Mouse (Mus musculus) midbrain, embryonic 10.5 days (tissue): ENCODE data around the gene Zer1. TPM values are rescaled to one million over a fixed set of nuclear protein-coding genes. Genes with fewer than 3 reads are reported as not detected.
A peak's percentile ranks its signal among the peaks of the same experiment; 100 is the strongest.
"Not testable (repeated sequence)": the region's sequence is repeated elsewhere in the genome, so short reads cannot be mapped to it uniquely, and the experiment has no call there.

ENCODE experiments used
- DNase-seq: peaks from one replicate; pipeline ENCODE4 v3.0.0-alpha.2; 2017; ENCODE audit warnings: low spot score
- H3K27ac ChIP-seq: fragments of 300-500 bp; sonication (generic); replicated peaks from 2 replicates; pipeline ENCODE4 v1.5.1; 2016; ENCODE audit warnings: mild to moderate bottlenecking
- H3K27me3 ChIP-seq: fragments of 300-500 bp; sonication (generic); 2 replicates; pipeline ENCODE4 v1.6.1; 2016; ENCODE audit warnings: low read depth, mild to moderate bottlenecking; ENCODE audit not compliant: poor library complexity, severe bottlenecking
- H3K36me3 ChIP-seq: fragments of 300-500 bp; sonication (generic); 2 replicates; pipeline ENCODE4 v1.6.1; 2016; ENCODE audit warnings: mild to moderate bottlenecking, moderate library complexity
- H3K4me1 ChIP-seq: fragments of 300-500 bp; sonication (generic); 2 replicates; pipeline ENCODE4 v1.6.1; 2016
- H3K4me3 ChIP-seq: fragments of 300-500 bp; sonication (generic); 2 replicates; pipeline ENCODE4 v1.5.1; 2016; ENCODE audit warnings: mild to moderate bottlenecking, moderate library complexity
- H3K9me3 ChIP-seq: fragments of 300-500 bp; sonication (generic); replicated peaks from 2 replicates; pipeline ENCODE4 v1.6.1; 2016; ENCODE audit warnings: mild to moderate bottlenecking
- WGBS: fragments of 180-500 bp; shearing (Covaris S2); methylation state at CpG from one replicate; pipeline ENCODE4 v1.1.7; 2016; 5-methylcytosine and 5-hydroxymethylcytosine counted together
- polyA plus RNA-seq: library from polyadenylated mRNA; unstranded; fragments of >200 nt; fragmentation: Nextera tagmentation; extraction: Ambion mirVana; gene quantifications from 2 replicates; pipeline ENCODE4 v1.2.1, GENCODE M21; 2016

The Zer1 gene
- polyA plus RNA-seq: 6.0 and 8.3 TPM in 2 replicates

DNA sequence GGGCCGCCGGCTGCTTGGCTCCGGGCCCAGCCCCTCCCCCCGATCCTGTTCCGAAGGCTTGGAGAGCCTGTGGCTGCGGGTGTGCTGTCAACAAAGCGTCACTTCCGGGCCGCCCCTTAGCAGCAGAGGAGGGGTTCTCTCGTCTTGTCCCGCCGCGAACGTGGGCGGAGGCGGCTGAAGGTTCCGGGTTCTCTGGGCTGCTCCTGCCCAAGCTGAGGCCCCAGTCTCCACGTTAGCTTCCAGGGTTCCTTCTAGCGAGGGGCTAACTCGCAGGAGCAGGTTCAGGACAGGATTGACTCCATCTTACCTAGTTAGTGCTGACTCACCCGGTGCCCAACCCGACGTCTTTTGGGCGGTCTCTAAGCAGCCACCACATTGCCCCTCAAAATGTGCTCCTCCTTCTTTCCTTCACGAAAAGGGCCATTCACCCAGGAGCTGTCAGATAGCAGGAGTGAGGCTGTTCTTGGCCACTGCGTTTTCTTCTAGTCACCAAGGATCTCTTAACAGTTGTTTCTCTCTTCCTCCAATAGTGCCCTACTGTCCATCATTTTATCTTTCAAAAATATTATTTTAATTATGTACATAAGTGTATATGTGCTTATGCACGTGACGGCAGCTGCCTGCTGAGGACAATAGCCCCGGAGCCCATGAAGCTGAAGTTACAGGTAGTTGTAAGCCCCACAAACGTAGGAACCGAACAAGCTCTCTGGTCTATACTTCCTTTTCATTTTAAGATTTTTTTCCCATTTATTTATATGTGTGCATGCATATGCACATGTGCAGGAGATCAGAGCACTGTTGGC lies at the start of gene Zer1:
Zer1 (minus strand) TSS at position 114 of the 803 bp plus-strand sequence.
- Histone ChIP-seq H3K4me1 (peaks cover 34% of the 10 kb centered on the region), H3K27me3 (no peaks in the 10 kb centered on the region), H3K27ac (peak within 1 kb of the TSS; percentile 92), H3K4me3 (peak within 1 kb of the TSS; percentile 94), H3K36me3 (0 out of 2 replicates have a peak, but pooled peaks cover 4% of the 10 kb centered on the region), H3K9me3 (no peaks in the 10 kb centered on the region)
- WGBS: 11% methylated on average over 31 of the region's 31 CpGs
- peak; percentile 93 for DNase-seq

DNA sequence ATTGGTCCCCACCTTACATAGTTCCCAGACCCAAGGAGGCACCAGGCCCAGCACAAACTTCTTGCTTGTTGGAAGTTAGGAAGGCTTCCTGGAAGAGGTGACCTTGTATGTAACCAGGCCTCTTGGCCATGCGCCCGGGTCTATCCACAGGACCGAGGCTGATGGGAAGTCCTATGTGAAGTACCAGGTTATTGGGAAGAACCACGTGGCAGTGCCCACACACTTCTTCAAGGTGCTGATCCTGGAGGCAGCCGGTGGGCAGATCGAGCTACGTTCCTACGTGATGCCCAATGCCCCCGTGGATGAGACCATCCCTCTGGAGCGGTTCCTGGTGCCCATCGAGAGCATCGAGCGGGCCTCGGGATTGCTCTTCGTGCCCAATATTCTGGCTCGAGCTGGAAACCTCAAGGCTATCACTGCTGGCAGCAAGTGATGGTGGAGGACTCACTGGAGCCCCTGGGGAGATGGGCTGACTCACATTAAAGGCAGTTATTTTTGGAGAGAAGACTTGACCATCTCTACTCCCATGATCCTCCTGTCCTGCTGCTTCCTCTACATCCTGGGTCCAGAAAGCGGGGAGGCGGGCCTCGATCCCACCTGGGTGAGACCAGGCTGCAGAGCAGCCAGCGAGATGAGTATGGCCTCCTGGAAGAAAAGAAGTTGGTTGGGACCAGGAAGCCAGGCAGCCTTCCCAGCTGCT lies 49.3 kb upstream of the Zer1 start:
- H3K4me1 ChIP-seq: peaks cover 42% of the 10 kb centered on the region
- DNase-seq: no peak
- no peak overlapping the region for H3K27ac ChIP-seq
- H3K27me3 ChIP-seq: peaks cover 13% of the 10 kb centered on the region
- peak overlapping the region; percentile 81; the same call in 1 of the 2 replicates for H3K4me3 ChIP-seq
- peaks cover 53% of the 10 kb centered on the region for H3K36me3 ChIP-seq
- 0 out of 2 replicates have a peak, but pooled peaks cover 4% of the 10 kb centered on the region for H3K9me3 ChIP-seq
- WGBS: 97% methylated on average over 20 of the region's 20 CpGs

DNA sequence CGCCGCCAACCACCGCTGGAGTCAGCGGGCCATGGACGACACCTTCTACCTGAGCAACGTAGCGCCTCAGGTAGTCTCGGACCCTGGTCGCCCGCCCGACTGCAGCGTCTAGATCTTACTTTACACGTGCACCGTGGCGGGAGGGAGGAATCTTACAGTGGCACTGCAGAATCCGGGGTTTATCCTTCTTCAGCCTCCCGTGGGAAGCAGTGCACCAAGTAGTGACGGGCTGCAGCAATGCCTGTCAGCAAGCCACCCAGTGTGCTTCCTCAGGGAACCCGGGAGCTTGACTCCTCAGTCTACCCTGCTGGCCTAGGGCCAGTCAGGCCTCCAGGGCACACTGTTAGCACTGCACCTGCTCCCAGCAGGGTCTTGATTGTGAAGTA lies 47.6 kb upstream of the Zer1 start:
- H3K4me1 ChIP-seq: peaks cover 26% of the 10 kb centered on the region
- peak overlapping the region; percentile 93 for H3K27ac ChIP-seq
- no peak for DNase-seq
- H3K36me3 ChIP-seq: peaks cover 49% of the 10 kb centered on the region
- H3K4me3 ChIP-seq: peak overlapping the region; percentile 81
- peaks cover 13% of the 10 kb centered on the region for H3K27me3 ChIP-seq
- 6% methylated on average over 19 of the region's 19 CpGs for WGBS
- H3K9me3 ChIP-seq: peaks cover 14% of the 10 kb centered on the region

DNA sequence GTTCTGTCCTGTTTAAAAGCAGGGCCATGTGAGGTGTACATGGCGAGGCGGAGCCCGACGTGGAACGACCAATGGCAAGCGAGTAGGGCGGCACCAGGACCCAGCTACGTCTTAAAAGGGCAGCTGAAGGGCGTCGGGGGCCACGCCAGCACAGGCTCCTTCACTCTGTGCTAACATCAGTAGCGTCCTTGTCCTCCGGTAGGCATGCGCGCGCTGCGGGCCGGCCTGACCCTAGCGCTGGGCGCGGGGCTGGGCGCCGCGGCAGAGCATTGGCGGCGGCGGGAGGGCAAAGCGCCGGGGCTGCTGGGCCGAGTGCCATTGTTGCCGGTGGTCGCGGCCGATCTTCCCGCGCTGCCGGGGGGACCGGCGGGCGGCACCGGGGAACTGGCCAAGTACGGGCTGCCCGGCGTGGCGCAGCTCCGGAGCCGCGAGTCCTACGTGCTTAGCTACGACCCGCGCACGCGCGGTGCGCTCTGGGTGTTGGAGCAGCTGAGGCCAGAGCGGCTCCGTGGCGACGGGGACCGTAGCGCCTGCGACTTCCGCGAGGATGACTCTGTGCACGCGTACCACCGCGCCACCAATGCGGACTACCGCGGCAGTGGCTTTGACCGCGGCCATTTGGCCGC lies 47.1 kb upstream of the Zer1 start, which contains the start of gene Endog:
Endog (plus strand) TSS at position 123 of the 626 bp plus-strand sequence.
- Histone ChIP-seq H3K9me3 (peaks cover 18% of the 10 kb centered on the region), H3K27me3 (peaks cover 13% of the 10 kb centered on the region), H3K36me3 (peaks cover 44% of the 10 kb centered on the region), H3K27ac (peak within 1 kb of the TSS; percentile 93), H3K4me1 (peaks cover 23% of the 10 kb centered on the region), H3K4me3 (peak within 1 kb of the TSS; percentile 81)
- peak; percentile 88 for DNase-seq
- under 1% methylated on average over 75 of the region's 75 CpGs for WGBS

DNA sequence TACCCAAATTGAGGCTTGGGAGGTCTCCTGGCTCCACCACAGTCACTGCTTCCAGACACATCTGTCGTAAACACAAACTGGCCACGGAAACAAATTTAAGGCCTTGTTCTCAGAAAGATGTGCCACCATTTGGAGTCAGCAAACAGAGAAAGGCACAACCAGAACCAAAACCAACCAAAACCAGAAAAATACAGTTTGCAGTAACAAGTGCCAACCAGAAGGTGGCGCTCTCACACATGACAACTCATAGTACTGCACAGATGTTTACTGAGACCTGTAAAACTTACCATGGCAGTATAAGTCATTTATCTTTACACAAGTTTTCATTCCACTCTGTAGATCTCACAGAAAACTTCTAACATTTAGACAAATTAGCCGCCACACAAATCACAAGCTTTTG lies 42.3 kb upstream of the Zer1 start:
- no peak for DNase-seq
- Histone ChIP-seq H3K4me1 (peaks cover 9% of the 10 kb centered on the region), H3K27me3 (no peaks in the 10 kb centered on the region), H3K27ac (no peak overlapping the region), H3K4me3 (no peak overlapping the region), H3K9me3 (peaks cover 26% of the 10 kb centered on the region), H3K36me3 (no peaks in the 10 kb centered on the region)
- WGBS: 51% methylated on average over 4 of the region's 4 CpGs

DNA sequence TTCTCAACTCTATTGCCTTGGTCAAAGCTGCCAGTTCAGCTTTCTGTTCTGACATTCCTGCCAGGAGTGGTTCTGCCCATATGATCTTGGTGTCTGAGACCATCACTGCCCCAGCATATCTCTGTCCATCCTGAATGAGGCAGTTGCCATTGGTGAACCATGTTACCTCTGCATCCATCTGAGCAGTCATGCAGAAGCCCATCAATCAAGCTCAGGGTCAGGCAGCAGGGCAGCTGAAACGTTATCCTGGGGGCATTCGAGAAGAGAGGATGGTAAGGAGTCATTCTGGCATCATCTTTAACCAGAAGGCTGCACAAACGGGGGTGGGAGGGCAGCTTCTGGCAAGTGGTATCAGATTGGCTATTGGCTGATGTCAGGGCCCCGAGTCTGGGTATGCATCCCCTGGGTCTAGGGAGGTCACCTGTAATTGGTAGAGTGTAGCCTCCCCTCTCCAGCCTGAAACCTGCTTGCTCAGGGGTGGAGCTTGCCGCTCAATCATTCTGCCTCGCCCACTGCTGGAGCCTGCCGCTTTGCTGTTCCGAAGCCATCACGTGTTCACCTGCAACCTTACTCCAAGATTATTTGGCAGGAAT lies 40.1 kb upstream of the Zer1 start:
- 63% methylated on average over 9 of the region's 9 CpGs for WGBS
- no peaks in the 10 kb centered on the region for H3K36me3 ChIP-seq
- no peaks in the 10 kb centered on the region for H3K4me1 ChIP-seq
- H3K27me3 ChIP-seq: no peaks in the 10 kb centered on the region
- H3K27ac ChIP-seq: no peak overlapping the region
- peaks cover 26% of the 10 kb centered on the region for H3K9me3 ChIP-seq
- no peak for DNase-seq
- no peak overlapping the region for H3K4me3 ChIP-seq

DNA sequence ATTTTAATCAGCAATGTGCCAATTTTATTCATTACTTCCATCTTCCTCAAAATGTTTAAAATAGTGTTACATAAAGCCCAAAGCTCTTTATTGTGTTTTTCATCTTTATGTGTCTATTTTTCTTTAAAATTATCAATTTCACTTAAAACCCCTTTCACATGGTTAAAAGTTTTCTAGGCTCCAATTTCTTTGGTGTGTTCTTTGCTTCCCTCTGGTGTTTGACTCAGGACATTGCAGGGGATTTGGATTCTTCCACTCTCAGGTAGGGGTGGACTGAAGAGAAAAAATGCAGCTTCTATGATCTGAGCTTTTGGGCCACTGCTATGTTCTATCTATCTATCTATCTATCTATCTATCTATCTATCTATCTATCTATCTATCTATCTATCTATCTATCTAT lies 37.4 kb upstream of the Zer1 start:
- H3K9me3 ChIP-seq: peaks cover 13% of the 10 kb centered on the region
- H3K4me1 ChIP-seq: no peaks in the 10 kb centered on the region
- H3K27me3 ChIP-seq: no peaks in the 10 kb centered on the region
- no peak overlapping the region for H3K27ac ChIP-seq
- no peak for DNase-seq
- no peaks in the 10 kb centered on the region for H3K36me3 ChIP-seq
- H3K4me3 ChIP-seq: no peak overlapping the region

DNA sequence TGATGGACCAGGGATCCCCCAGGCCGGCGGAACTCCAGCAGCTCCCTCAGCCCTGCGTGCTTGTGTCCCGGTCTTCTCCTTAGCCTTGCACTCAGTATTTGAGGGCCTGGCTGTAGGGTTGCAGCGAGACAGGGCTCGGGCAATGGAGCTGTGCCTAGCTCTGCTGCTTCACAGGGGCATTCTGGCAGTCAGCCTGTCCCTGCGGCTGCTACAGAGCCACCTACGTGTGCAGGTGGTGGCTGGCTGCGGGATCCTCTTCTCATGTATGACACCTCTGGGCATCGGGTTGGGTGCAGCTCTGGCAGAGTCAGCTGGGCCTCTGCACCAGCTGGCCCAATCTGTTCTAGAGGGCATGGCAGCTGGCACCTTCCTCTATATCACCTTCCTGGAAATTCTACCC lies 35.5 kb upstream of the Zer1 start:
- H3K9me3 ChIP-seq, H3K36me3 ChIP-seq, H3K27me3 ChIP-seq, H3K27ac ChIP-seq, H3K4me1 ChIP-seq, H3K4me3 ChIP-seq, DNase-seq: not testable (repeated sequence)
- WGBS: 89% methylated on average over 8 of the region's 10 CpGs

DNA sequence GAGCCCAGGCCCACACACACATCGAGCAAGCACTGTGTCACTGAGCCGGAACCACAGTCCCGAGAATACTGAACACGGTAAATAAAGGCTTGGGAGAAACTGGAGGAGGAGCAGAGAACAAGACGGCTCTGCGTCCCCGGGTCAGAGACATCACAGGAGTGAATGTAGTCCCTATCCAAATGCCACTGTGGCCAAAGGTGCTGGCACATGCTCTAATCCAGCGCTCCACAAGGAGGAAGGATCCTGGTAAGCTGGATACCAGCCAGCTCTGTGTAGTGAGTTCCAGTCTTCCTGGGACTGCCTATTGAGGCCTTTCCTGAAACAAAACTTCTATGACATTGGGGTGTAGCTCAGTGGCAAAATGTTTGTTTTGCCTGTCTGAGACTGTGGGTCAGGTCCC lies 28.2 kb upstream of the Zer1 start:
- DNase-seq: no peak
- Histone ChIP-seq H3K36me3 (peaks cover 42% of the 10 kb centered on the region), H3K27ac (no peak overlapping the region), H3K9me3 (no peaks in the 10 kb centered on the region), H3K4me1 (no peaks in the 10 kb centered on the region), H3K27me3 (no peaks in the 10 kb centered on the region), H3K4me3 (no peak overlapping the region)
- 84% methylated on average over 8 of the region's 8 CpGs for WGBS

DNA sequence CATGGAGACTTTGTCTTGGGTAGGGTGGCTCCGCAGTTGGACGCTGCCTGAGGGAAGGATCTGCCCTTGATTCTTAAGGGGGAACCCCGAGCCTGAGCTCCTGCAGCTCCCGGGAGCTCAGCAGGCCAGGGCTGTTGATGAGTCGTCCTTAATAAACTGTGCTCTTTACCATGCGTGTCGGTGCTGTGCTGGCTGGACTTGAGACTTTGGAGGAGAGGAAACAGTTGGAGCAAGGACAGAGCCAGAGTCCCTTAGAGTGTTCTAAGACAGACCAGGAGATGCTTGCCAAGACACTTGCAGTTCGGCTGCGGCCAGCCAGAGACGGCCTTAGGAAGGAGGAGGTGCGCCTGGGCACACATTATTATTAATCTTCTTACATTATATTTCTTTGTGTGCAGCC lies 27.5 kb upstream of the Zer1 start:
- no peak overlapping the region for H3K4me3 ChIP-seq
- DNase-seq: no peak
- no peak overlapping the region for H3K27ac ChIP-seq
- no peaks in the 10 kb centered on the region for H3K27me3 ChIP-seq
- H3K36me3 ChIP-seq: peaks cover 50% of the 10 kb centered on the region
- no peaks in the 10 kb centered on the region for H3K4me1 ChIP-seq
- 94% methylated on average over 11 of the region's 11 CpGs for WGBS
- H3K9me3 ChIP-seq: no peaks in the 10 kb centered on the region

DNA sequence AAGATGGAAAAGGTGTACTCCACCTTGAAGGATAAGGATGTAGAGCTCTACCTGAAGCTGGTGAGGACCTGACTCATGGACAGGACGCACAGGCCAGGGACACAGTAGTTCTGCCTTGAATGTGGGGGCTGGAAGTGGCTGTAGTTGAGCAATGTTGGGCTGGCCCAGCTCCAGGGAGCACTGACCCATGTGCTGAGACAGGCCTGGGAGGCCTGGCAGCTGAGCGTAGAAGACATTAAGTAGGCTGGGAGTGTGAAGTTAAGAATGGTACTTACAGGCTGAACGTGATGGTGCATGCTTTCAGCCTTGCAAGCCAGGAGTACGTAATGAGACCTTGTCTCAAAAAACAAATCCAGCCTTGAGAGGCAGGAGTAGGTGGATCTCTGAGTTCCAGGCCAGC lies 23.1 kb upstream of the Zer1 start:
- no peak overlapping the region for H3K4me3 ChIP-seq
- no peak overlapping the region for H3K27ac ChIP-seq
- no peak for DNase-seq
- no peaks in the 10 kb centered on the region for H3K9me3 ChIP-seq
- 97% methylated on average over 4 of the region's 4 CpGs for WGBS
- H3K36me3 ChIP-seq: peaks cover 88% of the 10 kb centered on the region
- H3K27me3 ChIP-seq: no peaks in the 10 kb centered on the region
- no peaks in the 10 kb centered on the region for H3K4me1 ChIP-seq

DNA sequence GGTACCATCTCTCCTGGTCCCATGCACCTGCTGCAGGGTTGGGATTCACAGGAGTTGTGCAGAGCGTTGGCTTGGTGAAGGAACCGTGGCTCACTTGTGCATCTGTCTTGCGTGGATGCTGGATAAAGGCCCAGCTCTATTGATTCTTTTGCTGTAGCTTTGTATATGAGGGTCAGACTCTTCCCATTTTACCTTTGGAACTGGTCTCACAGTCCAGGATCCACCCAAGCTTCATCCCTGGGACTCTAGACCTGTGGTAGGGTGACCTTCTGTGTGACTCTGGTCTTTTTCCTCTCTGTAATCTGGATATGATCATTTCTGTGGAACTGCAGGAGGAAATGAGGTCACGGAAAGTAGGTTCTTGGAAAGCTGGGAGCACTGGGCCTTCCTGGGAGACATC lies 20.1 kb upstream of the Zer1 start:
- WGBS: 90% methylated on average over 4 of the region's 4 CpGs
- H3K36me3 ChIP-seq: peaks cover 90% of the 10 kb centered on the region
- no peaks in the 10 kb centered on the region for H3K4me1 ChIP-seq

More for the DNA sequence above, 20.1 kb upstream of the Zer1 start:
- Histone ChIP-seq H3K27me3 (no peaks in the 10 kb centered on the region), H3K27ac (no peak overlapping the region), H3K4me3 (no peak overlapping the region), H3K9me3 (no peaks in the 10 kb centered on the region)
- DNase-seq: no peak
